Mouse (Mus musculus) urinary bladder, postnatal 10 days (tissue): Measurements from ENCODE around the gene Creld2.

Experiments used
- DNase-seq: peaks from one replicate; pipeline ENCODE4 v3.0.0; 2022; ENCODE audit warnings: low spot score

The Creld2 gene

DNA sequence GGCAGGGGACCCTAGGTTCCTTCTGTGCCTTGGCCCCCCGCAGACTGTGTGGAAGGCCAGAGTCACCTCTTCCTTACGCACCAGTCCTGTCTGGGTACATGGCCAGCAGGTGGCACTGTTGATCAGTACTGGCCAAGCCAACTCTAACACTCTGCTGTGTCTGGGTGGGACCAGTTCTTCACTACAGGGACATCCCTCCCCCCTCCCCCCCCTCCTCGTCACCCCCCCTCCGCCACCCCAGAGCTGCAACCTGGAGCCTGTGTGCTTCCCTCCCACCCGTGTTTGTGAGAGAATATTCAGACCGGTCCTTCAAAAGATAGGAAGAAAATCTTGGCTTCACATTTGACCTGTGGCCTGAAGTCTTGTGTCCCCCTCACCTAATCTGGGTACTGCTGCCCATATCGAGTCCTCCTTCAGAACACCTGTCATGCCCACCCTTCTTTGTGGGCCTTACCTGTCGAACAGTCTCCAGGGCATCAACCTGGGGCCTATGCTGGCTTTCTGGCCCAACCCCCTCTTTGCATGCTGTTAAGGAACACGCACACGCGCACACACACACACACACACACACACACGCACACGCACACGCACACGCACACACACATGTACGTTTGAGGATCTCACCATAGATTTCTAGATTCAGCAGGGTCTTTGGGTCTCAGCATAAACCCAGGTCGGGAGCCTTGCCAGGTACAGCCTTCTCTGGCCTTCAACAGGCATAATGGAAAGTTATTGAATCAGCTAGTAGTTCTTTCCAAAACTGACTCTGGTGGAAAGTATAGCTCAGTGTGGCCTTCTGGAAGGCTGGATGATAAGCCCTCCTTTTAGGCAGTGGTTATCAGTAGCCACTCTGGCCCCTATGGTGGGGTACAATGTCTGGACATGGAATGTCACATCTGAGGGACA, 9.6 kb downstream of the Creld2 start:
- peak; percentile 74 for DNase-seq

DNA sequence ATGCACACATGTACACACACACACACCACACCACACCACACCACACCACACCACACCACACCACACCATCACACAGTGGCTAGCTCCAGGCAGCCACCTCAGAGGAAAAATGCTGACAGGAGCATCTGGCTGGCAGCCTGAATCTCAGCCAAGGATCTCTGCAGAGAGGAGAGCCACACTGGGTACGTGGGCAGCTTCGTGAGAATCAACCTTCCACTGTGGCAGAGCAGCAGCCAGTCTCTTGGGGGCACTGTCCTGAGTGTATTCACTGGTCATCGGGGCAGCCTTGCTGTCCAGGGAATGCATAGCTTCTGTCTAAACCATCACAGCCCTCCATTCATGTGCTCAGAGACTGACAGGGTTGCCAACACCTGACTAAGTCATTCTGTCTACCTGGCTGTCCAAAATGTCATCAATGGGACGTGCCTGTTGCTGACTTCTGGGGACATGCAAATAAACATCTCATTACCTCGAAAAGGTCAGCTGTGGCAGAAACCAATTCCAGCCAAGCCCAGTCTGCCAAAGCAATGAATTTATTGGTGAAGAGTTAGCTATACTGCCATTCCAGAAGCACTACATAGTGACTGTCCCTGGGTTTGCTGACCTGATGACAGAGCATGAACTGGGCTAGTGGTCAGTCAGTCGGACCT, 10.5 kb downstream of the Creld2 start:
- no peak for DNase-seq

- DNase-seq = no peak
These were observed 11.2 kb downstream of the Creld2 start for GRCm38 (mm10) chr15:88830696-88831095.

GRCm38 (mm10) chr15:88831482-88831881, 12.0 kb downstream of the Creld2 start:
- no peak for DNase-seq

DNA sequence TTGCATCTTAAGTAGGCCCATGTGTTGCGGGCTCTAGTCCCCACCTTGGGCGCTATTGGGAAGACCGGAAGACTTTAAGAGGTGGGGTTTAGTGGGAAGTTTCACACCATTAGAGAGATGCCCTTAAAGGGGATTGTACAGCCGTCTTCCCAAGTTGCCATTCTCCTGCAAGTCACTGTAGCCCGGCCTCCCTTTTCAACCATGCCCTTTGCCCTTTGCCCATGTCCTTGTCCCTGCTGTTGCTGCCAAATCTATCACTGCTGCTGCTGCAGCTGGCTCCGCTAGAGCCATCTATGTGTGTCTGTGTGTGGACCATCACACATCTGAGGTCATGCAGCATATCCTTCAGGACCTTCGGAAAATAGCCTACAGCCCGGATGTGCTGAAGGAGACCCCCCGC, 13.1 kb downstream of the Creld2 start:
- no peak for DNase-seq

DNA sequence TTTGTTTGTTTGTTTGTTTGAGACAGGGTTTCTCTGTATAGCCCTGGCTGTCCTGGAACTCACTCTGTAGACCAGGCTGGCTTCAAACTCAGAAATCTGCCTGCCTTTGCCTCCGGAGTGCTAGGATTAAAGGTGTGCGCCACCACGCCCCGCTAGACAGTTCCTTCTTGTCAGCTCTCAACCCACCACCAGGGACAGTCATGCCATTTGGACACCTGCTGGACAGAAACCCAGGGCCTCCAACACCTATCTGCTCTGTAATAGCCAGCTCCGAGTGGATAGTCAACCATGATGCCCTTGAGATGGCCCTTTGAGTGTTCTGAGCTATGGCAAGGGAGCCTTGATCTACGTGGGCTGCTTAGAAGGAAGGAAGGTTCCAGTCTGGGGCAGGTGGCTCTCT, 16.6 kb downstream of the Creld2 start:
- no peak for DNase-seq

DNA sequence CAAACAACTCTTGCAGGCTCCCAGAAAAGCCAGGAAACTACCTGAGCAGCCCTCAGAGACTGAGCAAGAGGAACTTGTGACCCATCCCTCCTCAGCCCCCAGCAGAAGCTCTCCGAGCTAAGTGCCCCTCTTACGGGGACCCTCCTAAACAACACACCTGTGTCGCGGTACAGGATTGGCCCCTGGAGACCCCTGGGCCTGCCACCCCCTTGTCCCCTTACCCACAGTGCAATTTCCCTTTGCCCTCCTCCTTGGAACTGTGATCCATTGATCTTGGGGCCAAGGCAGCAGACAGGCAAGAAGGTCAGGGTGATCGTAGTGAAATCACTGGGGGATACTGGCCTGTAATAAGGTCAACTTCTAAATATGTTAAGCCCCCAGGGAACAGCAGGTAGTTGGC, 17.1 kb downstream of the Creld2 start:
- DNase-seq = no peak

DNA sequence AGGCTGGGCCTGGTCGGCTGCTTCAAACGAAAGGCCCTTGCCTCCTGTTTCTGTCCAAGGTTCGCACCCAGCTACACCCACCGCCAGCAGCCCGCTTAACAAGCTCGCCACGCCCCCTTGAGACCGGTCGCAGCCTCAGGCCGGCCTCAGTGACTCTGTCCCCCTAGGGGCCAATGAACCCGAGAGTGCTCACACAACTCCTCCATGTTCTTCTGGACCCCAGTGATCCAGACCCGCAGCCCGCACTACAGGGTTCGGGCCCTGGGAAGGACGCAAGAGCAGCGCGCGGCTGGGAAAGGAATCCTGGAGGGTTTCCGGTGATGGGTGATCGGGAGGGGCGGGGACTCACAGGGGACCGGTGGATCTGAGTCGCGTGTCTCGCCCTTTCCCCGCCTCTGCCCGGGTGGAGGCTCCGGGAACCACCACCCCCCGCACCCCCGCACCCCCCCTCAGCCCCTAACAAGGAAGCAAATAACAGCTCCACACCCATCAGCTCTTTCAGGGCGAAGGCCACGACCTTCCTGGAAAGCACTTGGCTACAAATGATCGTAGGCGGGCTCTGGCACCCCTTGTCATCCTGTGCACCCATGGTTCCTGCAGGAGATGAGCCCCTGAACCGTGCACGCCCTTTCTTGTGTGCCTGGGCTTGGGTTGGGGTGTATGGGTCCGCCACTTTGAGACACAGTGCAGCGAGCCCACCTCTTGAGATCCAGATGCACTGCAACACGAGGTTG, 17.9 kb downstream of the Creld2 start:
- DNase-seq = no peak

DNA sequence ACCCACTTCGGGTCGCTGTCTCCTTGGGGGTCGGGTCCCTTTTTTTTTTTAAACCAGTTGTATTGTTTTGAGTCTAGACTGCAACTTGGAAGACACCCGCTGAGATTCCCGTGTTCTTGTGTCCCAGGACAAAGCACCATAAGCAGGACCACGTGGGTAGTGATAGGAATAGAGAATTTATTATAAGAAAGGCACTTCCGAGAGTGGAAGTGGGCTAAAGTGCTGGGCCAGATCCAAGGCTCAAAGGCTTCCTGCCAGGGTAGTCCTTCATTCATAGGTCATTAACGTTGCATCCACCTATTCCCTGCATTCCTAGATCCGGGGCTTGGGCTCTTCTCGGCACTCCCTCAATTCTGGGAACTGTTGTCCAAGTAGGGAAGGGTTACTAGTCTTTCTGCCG, 18.5 kb downstream of the Creld2 start:
- DNase-seq = no peak

DNA sequence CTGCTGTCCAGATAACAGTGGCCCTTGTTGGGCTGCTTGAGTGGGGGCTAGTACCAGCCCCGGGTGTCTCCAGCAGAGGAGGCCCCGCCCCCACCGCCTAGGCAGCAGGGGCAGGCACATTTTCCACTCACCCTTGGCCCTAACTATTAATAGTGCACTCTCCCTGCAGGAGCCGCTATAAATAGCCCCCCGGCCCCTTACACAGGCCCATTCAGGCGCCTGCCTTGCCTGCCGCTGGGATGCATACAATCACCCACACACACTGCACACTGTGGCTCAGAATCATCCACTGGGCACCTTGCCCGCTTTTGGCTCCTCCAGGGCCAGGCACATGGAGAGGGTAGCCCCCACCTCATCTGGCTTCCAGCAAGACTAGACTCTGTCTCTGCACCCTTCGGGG, 19.8 kb downstream of the Creld2 start:
- DNase-seq = no peak

GRCm38 (mm10) chr15:88840126-88840525, 20.7 kb downstream of the Creld2 start:
- DNase-seq = no peak

GRCm38 (mm10) chr15:88841160-88841559, 21.7 kb downstream of the Creld2 start:
- DNase-seq = no peak

- no peak for DNase-seq
These were observed 22.3 kb downstream of the Creld2 start for GRCm38 (mm10) chr15:88841580-88842299.

DNA sequence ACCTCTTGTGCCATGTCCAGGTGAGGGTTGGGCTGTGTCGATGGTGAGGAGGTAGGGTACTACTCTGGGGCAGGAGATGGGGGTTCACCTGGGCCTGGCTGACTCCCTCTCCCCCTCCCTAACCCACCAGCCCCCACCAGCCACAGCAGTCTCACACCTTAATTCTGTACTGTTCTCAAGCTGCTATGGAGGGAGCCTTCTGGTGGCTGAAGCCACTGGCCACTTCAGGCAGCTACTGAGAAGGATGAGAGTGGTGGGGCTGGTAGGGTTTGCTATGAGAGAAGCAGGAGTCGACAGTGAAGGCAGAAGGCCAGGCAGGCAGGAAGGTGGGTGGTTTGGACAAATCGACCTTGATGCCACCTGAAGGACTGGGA, 22.8 kb downstream of the Creld2 start:
- no peak for DNase-seq

DNA sequence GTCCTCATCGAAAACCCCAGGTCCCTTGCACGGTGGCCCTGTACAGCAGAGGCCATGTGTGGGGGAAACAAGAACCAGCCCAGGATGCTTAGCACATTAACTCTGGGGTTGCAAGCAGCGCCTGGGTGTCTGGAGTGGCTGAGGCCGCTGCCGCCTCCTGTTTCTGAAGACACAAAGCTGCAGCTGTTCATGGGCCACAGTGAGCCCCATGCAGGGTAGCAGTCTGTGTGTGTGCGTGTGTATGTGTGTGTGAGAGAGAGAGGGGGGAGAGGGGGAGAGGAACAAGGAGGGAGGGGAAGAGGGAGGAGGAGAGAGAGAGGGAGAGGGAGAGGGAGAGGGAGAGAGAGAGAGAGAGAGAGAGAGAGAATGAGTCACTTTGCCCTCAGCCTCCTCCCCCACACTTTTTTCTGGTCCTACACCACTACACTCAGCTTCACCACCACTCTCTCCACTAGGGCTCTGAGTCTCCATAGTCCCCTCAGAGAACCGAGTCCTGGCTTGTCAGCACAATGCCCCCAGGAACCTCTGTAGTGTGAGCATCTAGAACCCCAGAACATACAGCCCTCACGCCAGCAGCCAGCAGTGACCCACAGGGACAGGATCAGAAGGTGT, 24.1 kb downstream of the Creld2 start:
- DNase-seq = no peak

DNA sequence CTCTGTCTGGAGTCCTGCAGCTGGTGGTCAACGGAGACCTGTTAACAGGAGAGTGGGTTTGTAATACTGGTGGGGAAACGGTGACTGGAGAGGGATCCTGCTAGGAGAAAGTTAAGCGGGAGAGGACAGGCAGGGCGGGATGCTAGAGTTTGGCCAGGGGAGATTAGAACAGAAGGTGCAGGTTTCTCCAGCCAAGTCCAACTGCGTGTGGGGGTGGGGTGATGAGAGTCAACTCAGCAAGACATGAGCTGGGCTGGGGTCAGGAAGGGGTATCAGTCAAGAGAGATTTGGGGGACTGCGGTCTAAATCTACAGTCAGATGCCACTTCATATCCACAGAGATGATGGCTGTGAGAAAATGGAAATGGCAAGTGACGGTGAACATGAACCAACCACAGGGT, 25.5 kb downstream of the Creld2 start:
- DNase-seq = no peak

DNA sequence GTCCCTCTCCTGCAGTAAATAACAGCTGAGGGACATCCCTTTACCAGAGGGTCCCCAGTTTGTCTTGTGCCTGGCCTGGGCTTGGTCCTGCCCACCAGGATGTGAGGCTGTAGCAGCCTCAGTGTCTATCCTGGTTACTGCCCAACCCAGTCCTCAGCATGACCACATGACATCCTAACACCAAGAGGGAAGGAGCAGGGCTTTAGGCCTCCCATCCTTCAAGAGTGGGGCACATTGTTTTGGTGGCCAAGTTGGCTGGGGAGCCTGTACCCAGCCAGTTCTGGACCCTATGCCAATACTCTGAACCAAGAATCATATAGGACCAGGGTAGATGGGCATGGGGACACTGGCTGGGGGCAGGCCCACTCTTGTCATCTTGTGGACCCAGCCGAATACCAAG, 29.2 kb downstream of the Creld2 start:
- DNase-seq = no peak

DNA sequence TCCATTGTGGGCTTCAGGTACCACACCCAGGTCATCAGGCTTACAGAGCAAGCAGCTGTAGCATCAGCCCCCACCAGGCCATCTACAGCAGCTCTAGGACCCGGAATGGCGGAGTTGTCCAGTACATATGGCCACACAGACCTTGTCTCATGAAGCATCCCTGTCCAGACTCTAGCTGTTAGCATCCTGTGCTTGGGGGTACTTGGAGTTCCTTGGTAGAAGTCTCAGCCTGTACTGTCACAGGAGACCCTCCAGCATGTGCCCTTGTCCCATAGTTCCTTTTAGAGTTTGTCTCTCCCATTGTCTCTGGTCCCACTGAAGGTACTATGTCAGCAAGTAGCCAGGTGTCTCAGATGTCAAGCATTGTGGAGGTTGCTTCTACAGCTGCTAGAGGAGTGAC, 30.2 kb downstream of the Creld2 start:
- DNase-seq = no peak

DNA sequence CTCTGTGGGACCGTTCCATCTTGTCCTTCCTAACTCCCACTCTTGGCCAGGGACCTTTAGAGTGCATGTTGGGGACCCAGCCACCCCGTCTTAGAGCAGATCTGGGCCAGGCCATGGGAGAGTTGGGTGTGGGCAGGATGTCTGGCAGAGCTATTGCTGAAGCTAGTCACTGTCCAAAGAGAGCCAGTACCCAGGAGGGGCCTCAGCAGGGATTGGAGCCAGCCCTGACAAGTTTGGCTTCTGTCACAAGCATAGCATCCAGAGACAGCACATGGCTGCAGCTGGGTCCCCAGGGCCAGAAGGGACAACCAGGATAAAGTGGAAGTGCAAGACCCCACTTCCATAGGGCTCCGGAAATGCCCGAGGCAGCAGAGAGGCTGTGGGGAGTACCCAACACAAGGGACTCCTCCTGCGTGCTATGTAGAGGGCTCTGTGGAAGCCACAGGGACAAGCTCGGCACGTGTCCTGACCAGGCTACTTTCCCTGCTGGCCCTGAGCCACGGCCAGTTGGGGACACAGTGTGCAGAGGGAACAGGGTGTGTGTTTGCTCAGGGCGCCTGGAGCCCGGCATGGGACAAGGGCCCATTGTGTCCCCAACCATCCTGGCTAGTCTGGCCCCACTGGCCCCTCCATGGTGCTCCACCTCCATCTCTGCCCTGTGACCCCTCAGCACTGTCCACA, 30.8 kb downstream of the Creld2 start:
- no peak for DNase-seq

DNA sequence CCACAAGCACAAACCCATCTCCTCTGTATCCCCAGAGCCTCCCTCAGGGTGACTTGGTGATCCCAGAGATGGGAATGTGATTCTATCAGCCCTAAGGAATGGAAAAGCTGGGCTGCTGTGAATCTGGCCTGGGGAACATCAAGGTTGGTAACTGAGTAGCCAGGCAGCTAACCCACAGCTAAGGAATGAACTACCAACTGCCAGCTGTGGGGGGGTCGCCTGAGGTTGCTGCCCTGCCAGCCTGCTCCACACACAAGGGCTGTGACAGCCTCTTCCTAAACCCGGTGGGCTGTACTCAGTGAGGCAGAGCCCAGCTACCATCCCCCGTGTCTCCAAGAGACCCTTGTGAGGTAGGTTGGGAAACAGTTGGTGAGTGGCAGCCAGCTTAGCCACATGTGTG, 31.6 kb downstream of the Creld2 start:
- no peak for DNase-seq

GRCm38 (mm10) chr15:88851507-88852149, 32.2 kb downstream of the Creld2 start:
- DNase-seq = no peak
